Mouse (Mus musculus) kidney, adult 2 months (tissue): Measurements from ENCODE around the gene Pop5. TPM values are rescaled to one million over a fixed set of nuclear protein-coding genes. Genes with fewer than 3 reads are reported as not detected.

Experiments
- DNase-seq: peaks from one replicate; pipeline ENCODE4 v3.0.0; 2021
- H3K27ac ChIP-seq: fragments of 200-500 bp; 2 replicates; pipeline ENCODE4 v1.5.1; 2012; ENCODE audit warnings: low read depth, low read length, control low read depth, inconsistent platforms; ENCODE audit not compliant: insufficient read depth
- H3K27me3 ChIP-seq: fragments of 200-500 bp; replicated peaks from 2 replicates; pipeline ENCODE4 v1.6.1; 2012; ENCODE audit warnings: mild to moderate bottlenecking, moderate library complexity, low read length, inconsistent platforms; ENCODE audit not compliant: control insufficient read depth, insufficient read depth
- H3K36me3 ChIP-seq: fragments of 200-500 bp; 2 replicates; pipeline ENCODE4 v1.6.1; 2012; ENCODE audit warnings: mild to moderate bottlenecking, moderate library complexity, low read length, inconsistent platforms; ENCODE audit not compliant: control insufficient read depth, insufficient read depth
- H3K4me1 ChIP-seq: fragments of 200-500 bp; 2 replicates; pipeline ENCODE4 v1.6.1; 2011; ENCODE audit warnings: low read length; ENCODE audit not compliant: control insufficient read depth, insufficient read depth
- H3K4me3 ChIP-seq: fragments of 200-500 bp; 2 replicates; pipeline ENCODE4 v1.5.1; 2011; ENCODE audit warnings: mild to moderate bottlenecking, low read depth, low read length, control low read depth; ENCODE audit not compliant: insufficient read depth
- CTCF ChIP-seq: fragments of 200-500 bp; conservative IDR thresholded peaks from 2 replicates; pipeline ENCODE4 v1.5.1; 2011; ENCODE audit warnings: low read depth, mild to moderate bottlenecking, control low read depth, low read length, moderate library complexity, mixed read lengths; ENCODE audit not compliant: insufficient read depth, insufficient read length
- POLR2A ChIP-seq: fragments of 200-500 bp; IDR thresholded peaks from one replicate; pipeline ENCODE4 v1.6.1; 2011; ENCODE audit warnings: low read depth, low read length, control low read depth
- WGBS: fragments of 180-500 bp; shearing (Covaris S2); methylation state at CpG from one replicate; pipeline ENCODE4 v1.1.7; 2018; 5-methylcytosine and 5-hydroxymethylcytosine counted together
- polyA plus RNA-seq: library from polyadenylated mRNA; depleted of rRNA; stranded (reverse); fragments of >200 nt; gene quantifications from 2 replicates; pipeline ENCODE4 v1.2.3, GENCODE M21; 2012

The Pop5 gene
- polyA plus RNA-seq, 1 experiment = 132 TPM

DNA sequence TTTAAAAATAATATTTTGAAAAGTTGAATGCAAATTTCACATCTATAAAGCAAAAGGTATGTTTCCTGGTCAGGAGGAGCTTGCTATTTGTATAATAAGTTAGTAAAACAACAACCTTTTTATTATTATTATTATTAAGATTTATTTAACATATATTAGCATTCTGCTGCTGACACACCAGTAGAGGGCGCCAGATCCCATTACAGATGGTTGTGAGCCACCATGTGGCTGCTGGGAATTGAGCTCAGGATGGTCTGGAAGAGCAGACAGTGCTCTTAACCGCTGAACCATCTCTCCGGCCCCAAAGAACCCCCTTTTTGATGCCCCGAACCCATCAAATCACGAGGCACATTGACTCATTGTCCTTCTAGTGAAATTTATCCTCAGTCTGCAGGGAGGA, 28.4 kb upstream of the Pop5 start:
- DNase-seq = no peak
- Histone ChIP-seq H3K27ac (no peak overlapping the region), H3K4me3 (no peak overlapping the region), H3K36me3 (no peaks in the 10 kb centered on the region), H3K4me1 (no peaks in the 10 kb centered on the region), H3K27me3 (no peaks in the 10 kb centered on the region)
- TF ChIP-seq CTCF = 0 out of 2 replicates have a peak, but pooled peaks have one; percentile 12
- no peak for TF ChIP-seq POLR2A
- 60% methylated on average over 5 of the region's 5 CpGs for WGBS

DNA sequence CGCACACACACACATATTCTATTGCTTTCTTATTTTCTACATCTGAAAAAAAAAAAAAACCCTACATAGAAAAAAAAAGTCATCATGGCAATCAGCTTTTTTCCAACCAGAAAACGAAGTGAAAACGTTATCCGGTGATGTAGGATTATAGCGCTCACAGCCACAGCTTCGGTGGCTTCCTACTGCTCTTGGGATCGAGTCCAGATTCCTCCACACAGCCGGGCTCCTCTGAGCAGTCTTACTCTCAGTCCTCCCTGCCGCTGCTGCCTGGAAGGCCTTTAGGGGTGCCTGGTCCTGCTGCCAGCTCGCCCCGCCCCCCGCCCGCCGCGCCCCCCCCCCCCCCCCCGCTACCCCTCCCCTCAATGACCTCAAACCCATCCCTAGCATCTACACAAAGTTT, 27.7 kb upstream of the Pop5 start:
- TF ChIP-seq POLR2A = no peak
- TF ChIP-seq CTCF = no peak
- Histone ChIP-seq H3K4me1 (no peaks in the 10 kb centered on the region), H3K36me3 (no peaks in the 10 kb centered on the region), H3K27ac (no peak overlapping the region), H3K27me3 (no peaks in the 10 kb centered on the region), H3K4me3 (no peak overlapping the region)
- 24% methylated on average over 16 of the region's 16 CpGs for WGBS
- DNase-seq = no peak

DNA sequence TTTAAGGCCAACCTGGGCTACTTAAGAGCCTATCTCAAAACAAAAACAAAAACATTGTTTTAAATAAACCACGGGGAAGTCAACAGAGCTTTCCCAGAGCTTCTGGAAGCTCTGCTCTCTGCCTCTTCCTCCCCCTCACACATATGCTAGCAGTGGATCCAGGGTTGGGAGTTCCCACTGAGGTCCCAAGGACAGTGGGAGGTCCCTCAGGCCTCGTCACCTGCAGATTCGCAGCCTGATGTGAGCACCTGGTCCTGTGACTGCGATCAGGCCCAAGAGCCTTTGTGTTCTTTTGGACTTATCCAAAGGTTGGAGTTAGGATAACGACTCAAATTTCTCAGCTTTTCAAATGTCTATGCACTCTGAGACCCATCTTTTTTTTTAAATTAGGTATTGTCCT, 27.0 kb upstream of the Pop5 start:
- no peaks in the 10 kb centered on the region for H3K4me1 ChIP-seq
- H3K4me3 ChIP-seq = no peak overlapping the region
- 69% methylated on average over 5 of the region's 5 CpGs for WGBS
- H3K36me3 ChIP-seq = no peaks in the 10 kb centered on the region
- no peak overlapping the region for H3K27ac ChIP-seq
- no peaks in the 10 kb centered on the region for H3K27me3 ChIP-seq
- DNase-seq = no peak
- TF ChIP-seq POLR2A (no peak), CTCF (no peak)

DNA sequence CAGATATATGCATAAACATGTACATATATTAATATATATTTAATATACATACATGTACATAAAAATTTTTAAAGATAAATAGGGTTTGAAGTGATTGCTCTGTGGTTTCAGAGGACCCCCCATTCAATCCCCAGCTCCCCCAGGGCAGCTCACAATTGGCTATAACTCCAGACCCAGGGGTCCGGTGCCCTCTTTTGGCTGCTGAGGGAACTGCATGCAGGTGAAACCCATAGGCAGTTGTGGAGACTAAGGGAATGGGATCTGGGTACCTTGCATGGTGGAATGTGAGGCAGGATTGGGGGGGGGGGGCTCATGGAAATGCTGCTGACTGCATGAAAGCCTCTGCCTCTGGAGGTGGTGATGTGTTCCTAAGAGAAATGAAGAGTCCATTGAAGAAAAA, 25.3 kb upstream of the Pop5 start:
- Histone ChIP-seq H3K4me3 (no peak overlapping the region), H3K27ac (no peak overlapping the region), H3K4me1 (no peaks in the 10 kb centered on the region), H3K27me3 (peaks cover 1% of the 10 kb centered on the region; the same call in 1 of the 2 replicates), H3K36me3 (no peaks in the 10 kb centered on the region)
- DNase-seq = peak; percentile 33
- 16% methylated on average over 1 of the region's 1 CpGs for WGBS
- TF ChIP-seq CTCF (peak; percentile 61), POLR2A (no peak)

DNA sequence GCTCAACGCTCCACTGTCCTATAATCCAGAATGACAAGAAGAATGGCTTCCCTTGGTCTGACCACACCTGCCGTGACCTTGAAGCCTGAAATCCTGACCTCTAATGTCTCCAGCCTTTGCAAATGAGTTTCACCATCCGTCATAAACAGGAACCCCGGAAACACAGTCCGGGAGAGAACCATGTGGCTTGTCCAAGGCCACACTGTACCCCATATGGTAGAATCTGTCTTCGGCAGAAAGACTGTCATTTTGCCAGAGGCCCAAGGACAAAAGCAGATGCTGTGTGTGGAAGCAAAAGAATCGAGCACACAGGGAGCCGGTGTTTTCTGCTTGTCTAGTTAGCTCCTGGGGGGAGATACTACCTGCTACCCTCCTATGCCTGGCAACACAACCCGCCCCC, 23.2 kb upstream of the Pop5 start:
- no peaks in the 10 kb centered on the region for H3K36me3 ChIP-seq
- TF ChIP-seq POLR2A = no peak
- TF ChIP-seq CTCF = no peak
- H3K27me3 ChIP-seq = peaks cover 3% of the 10 kb centered on the region; the same call in 1 of the 2 replicates
- no peaks in the 10 kb centered on the region for H3K4me1 ChIP-seq
- DNase-seq = no peak
- no peak overlapping the region for H3K4me3 ChIP-seq
- no peak overlapping the region for H3K27ac ChIP-seq
- WGBS = 87% methylated on average over 9 of the region's 9 CpGs

DNA sequence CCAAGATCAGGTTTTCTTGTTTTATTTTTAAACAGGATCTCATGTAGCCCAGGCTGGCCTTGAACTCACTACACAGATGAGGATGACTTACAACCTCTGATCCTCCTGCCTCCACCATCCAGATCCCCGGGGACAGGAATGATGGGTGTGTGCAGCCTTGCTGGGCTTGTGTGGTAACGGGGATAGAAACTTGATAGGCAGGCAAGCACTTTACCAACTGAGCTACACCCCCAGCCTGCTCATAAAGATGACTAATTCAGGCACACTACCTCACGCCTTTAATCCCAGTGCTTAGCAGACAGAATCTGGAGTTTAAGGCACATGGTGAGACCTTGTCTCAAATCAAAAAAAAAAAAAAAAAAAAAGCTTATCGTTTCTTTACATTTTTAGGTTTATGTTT, 22.8 kb upstream of the Pop5 start:
- peaks cover 3% of the 10 kb centered on the region; the same call in 1 of the 2 replicates for H3K27me3 ChIP-seq
- TF ChIP-seq POLR2A = no peak
- TF ChIP-seq CTCF = no peak
- H3K27ac ChIP-seq = no peak overlapping the region
- no peaks in the 10 kb centered on the region for H3K4me1 ChIP-seq
- WGBS = 67% methylated on average over 4 of the region's 4 CpGs
- DNase-seq = no peak
- H3K36me3 ChIP-seq = no peaks in the 10 kb centered on the region
- H3K4me3 ChIP-seq = no peak overlapping the region

DNA sequence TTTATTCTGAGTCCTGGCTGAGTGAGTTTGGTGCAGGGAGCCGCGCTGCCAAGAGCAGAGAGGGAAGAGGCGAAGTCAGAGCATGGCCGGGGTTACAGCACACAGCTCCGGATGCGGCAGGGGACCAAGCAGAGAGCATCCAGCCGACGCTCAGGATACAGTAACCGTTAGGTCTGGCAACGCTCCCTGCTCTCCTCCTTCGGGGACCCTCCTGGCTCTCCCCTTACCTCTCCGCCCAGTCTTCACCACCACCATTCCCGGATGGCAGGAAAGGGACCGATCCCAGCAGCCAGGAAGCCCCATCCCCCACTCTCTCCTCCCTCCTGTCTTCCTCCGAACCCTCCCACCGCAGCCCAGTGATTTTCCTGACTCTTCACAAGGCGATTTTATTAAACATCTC, 20.8 kb upstream of the Pop5 start:
- WGBS = 3% methylated on average over 17 of the region's 17 CpGs
- Histone ChIP-seq H3K27me3 (peaks cover 3% of the 10 kb centered on the region; the same call in 1 of the 2 replicates), H3K4me1 (no peaks in the 10 kb centered on the region), H3K36me3 (no peaks in the 10 kb centered on the region), H3K27ac (no peak overlapping the region), H3K4me3 (peak overlapping the region; percentile 15; the same call in 1 of the 2 replicates)
- TF ChIP-seq CTCF (no peak), POLR2A (no peak)
- DNase-seq = no peak
